Mouse (Mus musculus): Measurements from ENCODE around the gene Oxa1l.
"Not testable (repeated sequence)": the region's sequence is repeated elsewhere in the genome, so short reads cannot be mapped to it uniquely, and the experiment has no call there.

The Oxa1l gene

DNA sequence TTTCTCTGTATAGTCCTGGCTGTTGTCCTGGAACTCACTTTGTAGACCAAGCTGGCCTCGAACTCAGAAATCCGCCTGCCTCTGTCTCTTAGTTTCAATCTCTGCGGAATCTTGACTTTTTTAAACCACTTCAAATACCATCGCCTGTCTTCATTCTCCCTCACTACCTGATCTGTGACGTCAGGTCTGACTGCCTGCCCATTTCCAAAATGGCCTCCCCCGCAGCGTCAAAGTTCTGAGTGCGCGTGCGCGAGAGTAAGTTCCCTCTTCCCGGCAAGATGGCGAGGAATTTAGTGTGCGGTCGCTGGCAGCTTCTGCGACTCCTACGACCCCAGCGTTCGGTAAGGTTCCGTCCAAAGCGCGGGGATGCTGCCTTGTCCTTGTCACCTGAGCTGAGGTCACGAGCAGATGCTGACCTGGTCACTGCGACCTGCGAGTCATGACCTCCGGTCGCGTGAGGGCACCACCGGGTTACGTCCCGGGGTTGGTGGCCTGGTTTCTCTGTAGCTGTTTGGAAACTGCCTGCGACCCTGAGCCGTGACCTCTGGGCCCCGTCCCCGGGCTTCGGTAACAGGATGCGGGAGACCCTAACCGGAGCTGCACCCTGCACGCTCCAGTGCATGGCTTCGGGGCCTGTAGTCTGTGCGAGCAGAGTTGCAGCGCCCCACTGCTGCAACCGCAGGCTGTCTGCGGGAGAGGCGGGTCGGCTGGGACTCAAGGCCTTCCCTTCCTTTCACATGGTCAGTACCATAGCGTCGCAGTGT, at the start of gene Oxa1l:
Oxa1l (plus strand) TSS at position 258 of the 764 bp plus-strand sequence.
- peak; percentile 95 to 99 for DNase-seq (ENCODE audit: inconsistent age in 2 of 2, low spot score in 1 of 2)

DNA sequence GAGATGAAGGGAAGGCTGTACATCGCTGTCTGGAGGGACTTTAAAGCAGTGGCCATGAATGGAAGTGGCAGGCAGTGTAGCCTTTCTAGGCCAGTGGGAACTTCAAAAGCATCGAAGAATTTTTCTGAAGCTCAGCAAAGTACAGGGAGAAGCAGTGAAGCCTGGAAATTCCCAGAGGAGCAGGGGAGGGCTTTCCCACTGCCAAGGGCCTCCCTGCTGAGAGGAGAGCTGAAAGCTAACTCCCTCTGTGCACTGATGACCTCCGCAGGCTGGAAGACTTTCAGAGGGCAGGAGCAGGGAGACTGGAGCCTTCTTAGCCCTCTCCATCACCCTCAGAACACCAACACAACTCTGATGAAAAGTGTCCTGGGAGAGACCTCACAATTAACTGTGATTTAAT, 48.9 kb upstream of the Oxa1l start:
- peak in 1 of 2 experiments; percentile 62 for DNase-seq (ENCODE audit: inconsistent age in 2 of 2, low spot score in 1 of 2)

DNA sequence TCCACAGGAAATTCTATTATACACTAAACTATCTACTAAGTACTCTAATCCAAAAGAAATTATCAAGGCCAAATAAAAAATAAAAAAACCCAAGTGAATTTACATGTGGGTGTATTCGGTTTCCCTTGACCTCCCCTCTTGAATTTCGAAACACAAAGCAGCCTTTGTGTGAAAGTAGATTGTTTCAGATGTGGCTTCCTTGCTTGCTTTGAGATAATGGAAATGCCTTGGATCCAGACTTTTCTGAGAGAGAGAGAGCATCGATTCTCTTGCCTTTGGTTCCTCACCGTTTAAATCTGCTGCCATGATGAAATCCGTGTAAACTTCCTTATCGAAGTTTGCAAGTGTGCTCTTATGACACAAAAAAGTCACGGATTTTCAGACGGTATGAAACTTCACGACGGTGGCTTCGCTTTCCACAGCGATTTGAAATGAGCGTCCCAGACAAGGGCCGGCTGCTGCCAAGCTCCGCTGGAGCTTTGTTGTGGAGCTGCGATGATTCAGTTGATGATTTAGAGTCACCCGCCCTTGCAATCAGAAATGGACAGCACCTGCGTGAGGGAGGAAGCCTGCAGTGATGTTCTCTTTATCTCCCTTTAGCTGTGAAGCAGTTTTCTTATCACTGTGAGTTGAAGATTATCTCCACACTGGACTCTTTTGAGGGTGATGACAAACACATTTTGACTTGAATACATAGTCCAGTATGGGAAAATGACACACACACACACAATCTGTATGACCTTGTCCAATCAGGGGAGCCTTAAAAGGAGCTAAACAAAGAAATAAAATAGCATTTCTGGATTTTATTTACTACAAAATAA, 38.9 kb upstream of the Oxa1l start:
- DNase-seq (ENCODE audit: inconsistent age in 2 of 2, low spot score in 1 of 2): peak in 1 of 2 experiments; percentile 76

DNA sequence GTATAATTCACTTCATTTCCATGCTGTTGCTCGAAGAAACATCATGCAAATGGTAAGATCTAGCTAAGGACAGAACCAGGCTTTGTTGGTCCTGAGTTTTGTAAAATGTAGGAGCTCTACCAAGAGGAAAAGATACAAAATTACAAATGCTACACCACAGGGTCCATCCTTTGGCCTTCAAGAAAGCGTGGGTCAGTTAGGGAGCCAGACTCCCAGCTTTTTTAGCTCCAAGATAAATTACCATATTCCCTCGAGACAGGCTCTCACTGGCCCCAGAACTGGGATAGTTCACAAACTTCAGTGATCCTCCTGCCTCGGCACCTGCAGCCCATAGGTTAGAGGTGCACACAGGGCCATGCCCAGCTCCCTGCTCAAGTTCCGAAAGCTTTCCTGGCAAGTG, 36.1 kb upstream of the Oxa1l start:
- no peak for DNase-seq (ENCODE audit: inconsistent age in 2 of 2, low spot score in 1 of 2)

DNA sequence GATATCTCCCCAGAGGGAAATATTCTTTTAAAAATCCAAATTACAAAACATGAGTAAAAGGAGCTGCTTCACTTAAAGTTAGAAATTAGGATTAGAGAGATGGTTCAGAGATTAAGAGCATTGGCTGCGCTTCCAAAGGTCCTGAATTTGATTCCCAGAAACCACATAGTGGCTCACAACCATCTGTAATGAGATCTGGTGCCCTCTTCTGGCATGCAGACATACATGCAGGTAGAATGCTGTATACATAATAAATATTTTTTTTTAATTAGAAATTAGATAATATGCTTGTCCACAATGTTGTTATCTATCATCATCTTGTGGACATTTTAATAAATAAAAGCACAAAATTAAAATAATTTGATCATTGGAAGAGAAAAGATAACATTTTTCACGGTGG, 32.1 kb upstream of the Oxa1l start:
- peak in 1 of 2 experiments; percentile 25 for DNase-seq (ENCODE audit: inconsistent age in 2 of 2, low spot score in 1 of 2)

DNA sequence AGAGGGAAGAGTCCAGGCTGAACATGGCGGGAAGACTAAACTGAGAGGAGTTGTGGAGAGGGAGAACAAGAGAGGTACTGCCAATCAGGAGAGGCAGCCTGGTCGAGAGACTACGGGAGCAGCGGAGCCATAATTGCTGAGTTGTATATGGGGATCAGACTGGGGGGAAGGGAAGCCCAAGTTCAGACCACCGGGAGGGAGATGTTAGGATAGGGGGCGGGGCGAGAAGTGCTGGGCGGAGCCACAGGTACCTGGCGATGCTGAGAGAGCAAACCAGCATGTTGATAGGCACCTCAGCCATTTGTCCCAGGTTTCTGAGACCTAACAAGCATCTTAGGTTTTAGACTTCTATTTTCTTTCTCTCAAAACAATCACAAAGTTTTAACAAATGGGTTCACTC, 31.4 kb upstream of the Oxa1l start:
- no peak for DNase-seq (ENCODE audit: inconsistent age in 2 of 2, low spot score in 1 of 2)

DNA sequence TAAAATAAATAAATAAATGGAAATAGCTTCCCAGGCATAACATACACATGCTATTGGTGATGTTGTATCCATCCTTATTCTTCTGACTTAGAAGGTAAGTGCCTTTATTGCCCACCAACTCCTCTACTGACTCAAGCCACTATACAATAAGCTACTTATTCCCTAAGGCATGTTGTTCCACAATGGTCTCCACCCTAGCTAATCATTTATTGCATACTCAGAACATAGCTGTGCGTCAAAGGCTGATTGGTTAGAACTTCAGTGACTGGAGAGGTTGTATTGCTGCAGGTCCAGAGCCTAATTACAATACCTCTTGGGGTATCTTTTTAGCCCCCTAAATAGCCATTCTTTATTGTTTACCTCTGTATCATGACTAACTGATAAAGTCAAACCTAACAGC, 29.5 kb upstream of the Oxa1l start:
- DNase-seq (ENCODE audit: inconsistent age in 2 of 2, low spot score in 1 of 2): no peak

DNA sequence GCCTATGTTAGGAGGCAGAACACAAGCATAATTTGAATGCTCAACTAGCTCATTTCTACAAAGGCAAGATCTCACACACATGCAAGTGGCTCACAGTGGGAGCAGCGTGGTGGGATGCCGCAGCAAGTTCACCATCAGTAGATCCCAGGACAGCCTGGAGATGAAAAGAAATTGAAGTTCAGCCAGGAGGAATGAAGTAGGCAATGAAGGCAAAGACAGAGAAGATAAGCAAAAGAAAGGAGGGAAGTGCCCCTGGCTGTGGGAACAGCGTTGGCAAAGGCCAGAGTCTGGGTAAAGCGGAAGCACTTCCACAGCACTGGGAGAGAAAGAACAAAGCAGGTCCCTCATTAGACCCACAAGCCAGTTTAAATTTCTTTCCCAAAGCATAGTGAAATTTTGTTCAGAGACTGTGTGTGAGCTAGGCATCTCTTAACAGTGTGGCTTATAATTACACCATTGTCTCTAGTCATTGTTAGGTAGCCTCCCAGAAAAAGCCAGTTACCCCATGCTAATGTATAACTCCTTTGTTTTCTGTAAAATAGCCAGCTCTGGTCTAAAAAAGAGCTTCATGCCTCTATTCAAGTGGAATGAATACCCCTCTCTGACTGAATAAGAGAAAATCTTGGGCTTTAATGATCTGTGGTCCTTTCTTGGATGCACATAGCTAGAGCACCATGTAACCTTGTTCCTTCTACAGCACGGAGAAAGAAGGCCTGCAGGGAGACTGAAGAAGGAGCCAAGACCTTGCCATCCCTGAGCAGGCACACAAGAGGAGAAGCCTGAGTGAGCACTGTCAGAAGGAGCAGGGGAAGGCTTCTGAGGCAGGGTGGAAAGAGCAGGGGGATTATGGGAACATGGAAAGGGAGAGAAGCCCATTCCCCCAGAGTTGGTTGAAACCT, 28.2 kb upstream of the Oxa1l start:
- DNase-seq (ENCODE audit: inconsistent age in 2 of 2, low spot score in 1 of 2): no peak

DNA sequence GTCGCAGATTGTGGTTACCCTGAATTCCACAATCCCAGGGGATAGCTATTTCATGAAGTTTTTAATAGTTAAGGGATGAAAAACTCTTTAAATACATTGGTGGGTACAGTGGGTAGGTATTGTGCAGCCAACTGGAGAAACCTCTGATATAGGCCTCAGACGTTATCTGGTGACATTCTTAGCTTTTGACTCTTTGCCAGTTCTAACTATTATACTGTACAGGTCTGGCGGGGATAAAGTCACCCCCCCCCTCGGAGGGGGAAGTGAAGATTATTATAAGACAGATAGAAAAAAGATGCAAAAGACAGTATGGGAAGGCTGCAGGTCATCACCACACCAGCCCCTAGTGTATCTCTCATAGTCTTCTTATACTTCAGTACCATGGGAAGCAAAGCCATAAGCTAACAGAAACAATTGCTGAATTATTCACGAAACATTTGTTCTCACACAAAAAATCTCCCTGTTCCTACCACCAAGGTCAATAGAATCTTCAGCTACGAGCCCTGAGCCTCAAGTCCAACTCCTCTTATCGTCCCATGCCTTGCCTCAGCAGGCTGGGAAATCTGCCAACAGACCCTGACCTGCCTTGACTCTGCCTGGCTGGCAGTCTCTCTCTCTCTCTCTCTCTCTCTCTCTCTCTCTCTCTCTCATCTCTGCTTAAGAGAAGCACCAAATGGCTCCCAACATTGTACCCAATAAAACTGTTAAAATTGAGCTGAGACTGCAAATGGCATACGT, 27.0 kb upstream of the Oxa1l start:
- peak; percentile 91 to 92 for DNase-seq (ENCODE audit: inconsistent age in 2 of 2, low spot score in 1 of 2)

DNA sequence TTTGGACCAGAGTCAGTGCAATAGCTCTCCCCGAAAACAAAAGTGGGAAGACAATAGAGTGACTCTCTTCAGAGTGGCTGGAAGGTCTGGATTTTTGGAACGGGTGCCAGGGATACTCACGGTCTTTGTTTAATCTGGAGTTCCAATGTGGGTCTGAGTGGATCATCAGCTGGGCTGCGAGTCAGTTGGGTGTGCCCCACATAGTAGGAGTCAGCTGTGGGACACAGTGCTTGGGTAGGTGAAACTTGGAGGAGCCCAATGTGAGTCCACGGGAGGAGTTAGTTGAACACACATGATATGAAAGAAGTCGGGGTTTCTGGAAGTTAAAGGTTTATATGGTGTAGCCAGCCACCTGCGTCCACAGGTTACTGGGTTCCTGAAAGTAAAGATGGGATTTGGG, 19.8 kb upstream of the Oxa1l start:
- DNase-seq (ENCODE audit: inconsistent age in 2 of 2, low spot score in 1 of 2): no peak

DNA sequence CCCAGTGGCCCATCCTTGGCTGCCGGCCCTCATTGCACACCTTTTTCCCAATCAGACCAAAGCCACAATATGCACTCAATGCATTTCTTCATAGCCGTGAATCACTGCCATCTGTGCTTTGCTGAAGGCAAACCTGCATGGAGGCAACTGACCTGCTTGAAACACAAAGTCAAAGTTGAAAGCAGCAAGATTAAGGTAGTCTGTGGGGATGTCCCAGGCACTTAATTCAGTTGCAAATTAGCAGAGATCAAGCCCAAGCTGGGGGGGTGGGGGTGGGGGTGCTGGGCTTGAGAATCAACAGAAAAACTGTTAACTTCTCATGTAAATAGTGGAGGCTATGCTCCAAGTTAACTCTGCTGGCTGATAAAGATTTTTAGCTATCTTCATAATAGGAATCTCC, 18.8 kb upstream of the Oxa1l start:
- DNase-seq (ENCODE audit: inconsistent age in 2 of 2, low spot score in 1 of 2): not testable (repeated sequence)

DNA sequence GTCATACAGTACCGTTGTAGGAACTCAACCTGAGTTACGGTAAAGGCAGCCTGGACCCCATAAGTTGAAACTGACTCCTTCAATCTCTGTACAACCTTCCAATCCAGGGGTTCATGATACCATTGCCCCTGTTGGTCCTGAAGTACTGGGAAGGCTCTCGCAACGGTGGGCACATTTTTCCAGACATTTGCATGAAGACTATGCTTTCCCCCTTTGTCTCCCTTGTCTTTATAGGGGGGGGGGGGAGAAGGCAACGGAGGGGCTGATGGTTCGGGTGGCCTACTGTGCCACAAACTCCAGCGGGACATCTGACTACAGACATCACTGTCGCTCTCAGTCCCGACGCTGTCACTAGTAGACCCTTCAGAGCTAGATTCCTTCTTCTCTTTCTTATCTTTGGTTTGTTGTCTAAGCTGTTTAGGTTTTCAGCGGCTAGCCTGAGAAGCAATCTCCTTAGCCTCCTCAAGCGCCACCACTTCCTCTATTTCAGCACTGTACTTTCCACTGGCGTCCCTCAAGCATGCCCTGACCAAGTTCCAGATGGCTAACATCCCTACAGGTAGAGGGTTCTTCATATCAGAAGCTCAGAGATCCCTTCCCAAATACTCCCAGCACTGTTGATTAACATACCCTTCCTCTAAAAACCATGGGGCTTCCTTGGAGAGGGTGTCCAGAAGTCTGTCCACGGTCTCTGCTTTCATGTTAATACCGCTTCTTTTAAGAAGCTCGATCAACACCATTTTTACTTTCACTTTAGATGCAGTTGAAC, 9.7 kb upstream of the Oxa1l start:
- DNase-seq (ENCODE audit: inconsistent age in 2 of 2, low spot score in 1 of 2): not testable (repeated sequence)

DNA sequence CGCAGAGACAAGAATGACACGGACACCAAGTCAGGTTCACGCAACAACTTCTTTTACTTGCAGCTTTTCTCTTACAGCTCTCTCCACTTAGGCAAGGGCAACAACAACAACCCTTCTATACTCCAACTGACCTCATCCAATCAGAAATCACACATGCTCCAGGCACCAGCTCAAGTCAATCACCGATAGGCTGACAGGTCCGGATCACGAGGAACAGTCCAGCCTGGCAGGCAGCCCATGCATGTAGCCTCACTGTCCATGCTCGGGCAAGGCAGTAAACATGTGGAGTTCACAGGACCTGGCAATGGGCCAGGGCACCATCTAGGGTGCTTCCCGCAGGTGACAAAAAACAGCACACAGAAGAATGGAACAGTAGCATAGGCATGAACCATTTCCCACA, 8.3 kb upstream of the Oxa1l start:
- no peak for DNase-seq (ENCODE audit: inconsistent age in 2 of 2, low spot score in 1 of 2)

DNA sequence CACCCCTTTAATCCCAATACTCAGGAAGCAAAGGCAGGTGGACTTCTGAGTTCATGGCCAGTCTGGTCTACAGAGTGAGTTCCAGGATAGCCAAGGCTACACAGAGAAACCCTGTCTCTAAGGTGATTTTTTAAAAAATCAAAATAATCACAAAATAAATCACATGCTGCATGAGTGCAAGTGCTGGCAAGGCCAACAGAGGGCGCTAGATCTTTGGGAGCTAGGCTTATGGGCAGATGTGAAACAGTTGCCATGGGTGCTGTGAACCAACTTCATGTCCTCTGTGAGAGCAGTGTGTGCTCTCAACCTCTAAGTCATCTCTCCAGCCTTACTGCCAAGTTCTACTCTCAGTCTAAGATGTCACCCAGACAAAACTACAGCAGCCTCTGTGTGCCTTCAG, 6.2 kb upstream of the Oxa1l start:
- DNase-seq (ENCODE audit: inconsistent age in 2 of 2, low spot score in 1 of 2): no peak

DNA sequence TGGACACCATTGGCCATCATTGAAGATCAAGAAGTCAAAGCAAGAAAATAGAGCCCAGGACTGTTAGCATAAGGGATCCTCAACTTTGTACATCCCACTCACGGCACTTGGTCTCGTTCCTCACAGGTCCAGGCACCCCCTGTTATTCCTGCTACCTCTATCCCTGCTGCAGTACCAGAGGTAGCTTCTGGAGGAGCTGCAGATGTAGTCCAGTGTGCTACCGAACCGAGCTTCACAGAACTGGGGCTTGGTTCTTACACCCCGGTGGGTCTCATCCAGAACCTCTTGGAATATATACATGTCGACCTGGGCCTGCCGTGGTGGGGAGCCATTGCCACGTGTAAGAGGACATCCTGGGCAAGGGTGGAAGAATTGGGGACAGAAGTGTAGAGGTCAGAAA, 2.5 kb downstream of the Oxa1l start:
- no peak for DNase-seq (ENCODE audit: inconsistent age in 2 of 2, low spot score in 1 of 2)

DNA sequence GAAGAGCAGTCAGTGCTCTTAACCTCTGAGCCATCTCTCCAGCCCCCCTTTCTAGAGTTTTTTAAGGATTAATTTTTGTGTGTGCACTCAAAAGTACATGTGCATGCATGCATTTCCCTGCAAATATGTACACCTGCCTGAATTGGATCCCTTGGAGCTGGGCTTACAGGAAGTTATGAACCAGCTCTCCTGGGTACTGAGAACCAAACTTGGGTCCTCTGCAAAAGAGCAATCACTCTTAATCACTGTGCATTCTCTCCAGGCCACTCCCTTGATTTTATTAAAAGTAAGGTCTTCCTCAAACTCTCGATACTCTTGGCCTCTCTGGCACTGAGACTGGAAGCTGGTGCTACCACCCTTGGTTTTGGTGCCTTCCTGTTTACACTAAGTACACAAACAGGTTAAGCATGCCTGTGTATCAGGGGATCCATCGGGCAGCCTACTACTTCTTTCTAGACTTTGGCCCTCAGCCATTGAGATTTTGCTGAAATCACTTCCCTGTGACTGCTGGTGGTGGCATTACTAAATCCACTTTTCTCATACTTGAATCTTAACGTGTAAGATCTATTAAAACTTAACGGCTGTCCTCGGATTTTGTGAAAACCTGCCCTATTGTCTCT, 4.5 kb downstream of the Oxa1l start:
- no peak for DNase-seq (ENCODE audit: inconsistent age in 2 of 2, low spot score in 1 of 2)

DNA sequence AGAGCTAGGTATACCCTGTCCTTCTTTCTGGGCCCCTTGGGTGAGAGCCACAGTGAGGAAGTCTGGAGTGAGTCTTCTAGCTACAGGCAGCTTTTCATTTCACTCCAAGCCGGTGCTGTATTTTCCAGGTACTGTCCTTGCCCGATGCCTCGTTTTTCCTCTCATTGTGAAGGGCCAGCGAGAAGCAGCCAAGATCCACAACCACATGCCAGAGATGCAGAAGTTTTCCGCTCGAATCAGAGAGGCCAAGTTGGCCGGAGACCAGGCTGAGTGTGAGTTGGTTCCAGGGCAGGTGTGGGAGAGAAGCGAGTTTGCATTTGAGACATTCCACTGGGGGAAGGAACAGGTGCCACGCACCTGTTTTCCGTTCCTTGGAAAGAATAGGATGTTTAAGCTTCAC, 5.9 kb downstream of the Oxa1l start:
- no peak for DNase-seq (ENCODE audit: inconsistent age in 2 of 2, low spot score in 1 of 2)

DNA sequence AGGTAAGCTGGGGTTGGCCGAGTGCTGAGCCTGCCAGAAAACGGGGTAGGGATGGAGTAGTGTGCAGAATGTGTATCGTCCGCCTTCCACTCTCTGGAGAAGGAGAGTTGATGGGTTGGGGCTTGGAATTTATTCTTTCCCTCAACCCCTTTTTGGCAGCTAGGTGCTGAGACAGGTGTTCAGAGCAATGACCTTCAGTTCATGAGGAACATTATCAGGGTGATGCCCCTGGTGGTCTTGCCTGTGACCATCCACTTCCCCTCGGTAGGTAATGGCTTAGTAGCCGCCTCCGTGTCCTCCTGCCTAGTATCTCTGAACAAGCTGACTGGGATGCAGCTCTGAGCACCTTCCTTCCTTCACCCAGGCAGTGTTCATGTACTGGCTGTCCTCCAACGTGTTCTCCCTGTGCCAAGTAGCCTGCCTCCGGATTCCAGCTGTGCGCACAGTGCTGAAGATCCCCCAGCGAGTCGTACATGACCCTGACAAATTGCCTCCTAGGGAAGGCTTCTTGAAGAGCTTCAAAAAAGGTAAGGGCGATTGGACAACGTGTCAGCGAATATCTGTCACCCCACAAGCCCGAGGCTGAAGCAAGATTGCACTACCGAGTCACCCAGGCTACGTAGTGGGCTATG, 6.9 kb downstream of the Oxa1l start:
- DNase-seq (ENCODE audit: inconsistent age in 2 of 2, low spot score in 1 of 2): peak; percentile 70 to 74

DNA sequence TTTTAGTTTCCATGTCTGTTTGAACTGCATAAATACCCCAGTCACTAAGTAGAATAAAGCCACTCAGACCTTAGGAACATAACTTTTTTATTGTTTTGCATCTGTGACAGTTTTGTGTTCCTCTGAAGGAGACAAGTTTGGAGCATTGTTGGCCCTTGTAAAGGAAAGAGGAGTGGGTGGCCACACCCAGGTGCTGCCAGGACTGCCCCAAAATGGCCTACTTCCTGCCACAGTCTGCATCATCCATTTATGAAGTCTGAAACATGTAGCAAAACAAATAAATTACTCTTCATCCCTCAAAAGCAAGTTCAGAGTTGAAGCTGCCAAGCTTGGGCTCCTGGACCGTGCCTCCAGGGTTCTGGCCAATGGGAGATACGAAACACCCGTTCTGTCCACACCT, 8.7 kb downstream of the Oxa1l start:
- no peak for DNase-seq (ENCODE audit: inconsistent age in 2 of 2, low spot score in 1 of 2)
